Mouse (Mus musculus) T-helper 1 cell (primary cell): Measurements from ENCODE around the gene Notch3.

Experiments
- in situ Hi-C: fragments of 300-600 bp; cut with MboI, MseI; formaldehyde crosslinking; loops from one replicate; pipeline ENCODE4 v1.15.1; 2025; ENCODE audit warnings: high pct_unique_total_duplicates

The Notch3 gene

GRCm38 (mm10) chr17:32165803-32166595 lies 653 bp downstream of the Notch3 start:
- in situ Hi-C loops = no loop called here

- in situ Hi-C loops = no loop called here
These were observed 1.3 kb downstream of the Notch3 start for GRCm38 (mm10) chr17:32165266-32165802.

GRCm38 (mm10) chr17:32164780-32165179 lies 1.9 kb downstream of the Notch3 start:
- in situ Hi-C loops = no loop called here

- in situ Hi-C loops = no loop called here
These were observed 2.6 kb downstream of the Notch3 start for GRCm38 (mm10) chr17:32163910-32164650.

- in situ Hi-C loops = no loop called here
These were observed 4.4 kb downstream of the Notch3 start for GRCm38 (mm10) chr17:32162112-32162850.

- in situ Hi-C loops = no loop called here
These were observed 5.8 kb downstream of the Notch3 start for GRCm38 (mm10) chr17:32160882-32161281.

GRCm38 (mm10) chr17:32158841-32159240 lies 7.8 kb downstream of the Notch3 start:
- in situ Hi-C loops = no loop called here

- in situ Hi-C loops = no loop called here
These were observed 19.9 kb downstream of the Notch3 start for GRCm38 (mm10) chr17:32146718-32147117.

GRCm38 (mm10) chr17:32142907-32143854 lies 23.5 kb downstream of the Notch3 start:
- in situ Hi-C loops = no loop called here

GRCm38 (mm10) chr17:32142234-32142633 lies 24.4 kb downstream of the Notch3 start:
- in situ Hi-C loops = no loop called here

GRCm38 (mm10) chr17:32133375-32133774 lies 33.3 kb downstream of the Notch3 start:
- in situ Hi-C loops = no loop called here

- in situ Hi-C loops = no loop called here
These were observed 34.6 kb downstream of the Notch3 start for GRCm38 (mm10) chr17:32132087-32132486.

- in situ Hi-C loops = no loop called here
These were observed 36.1 kb downstream of the Notch3 start for GRCm38 (mm10) chr17:32130506-32130905.

GRCm38 (mm10) chr17:32127195-32127594 lies 39.5 kb downstream of the Notch3 start:
- in situ Hi-C loops = loop anchor here (10.0 kb wide), 1 partner anchor 1222 kb away; the partner anchor contains the start of gene Glp1r

- in situ Hi-C loops = loop anchor here (10.0 kb wide), 1 partner anchor 1221 kb away; the partner anchor contains the start of gene Glp1r
These were observed 41.2 kb downstream of the Notch3 start for GRCm38 (mm10) chr17:32125407-32125806.

GRCm38 (mm10) chr17:32123545-32123944 lies 43.1 kb downstream of the Notch3 start:
- in situ Hi-C loops = loop anchor here (10.0 kb wide), 1 partner anchor 1219 kb away; the partner anchor contains the start of gene Glp1r

GRCm38 (mm10) chr17:32122587-32122970 lies 44.1 kb downstream of the Notch3 start:
- in situ Hi-C loops = loop anchor here (10.0 kb wide), 1 partner anchor 1218 kb away; the partner anchor contains the start of gene Glp1r

- in situ Hi-C loops = loop anchor here (10.0 kb wide), 1 partner anchor 1217 kb away; the partner anchor contains the start of gene Glp1r
These were observed 44.6 kb downstream of the Notch3 start for GRCm38 (mm10) chr17:32121833-32122586.

GRCm38 (mm10) chr17:32120771-32121532 lies 45.7 kb downstream of the Notch3 start:
- in situ Hi-C loops = loop anchor here (10.0 kb wide), 1 partner anchor 1216 kb away; the partner anchor contains the start of gene Glp1r
